Mouse (Mus musculus) heart, adult 10 weeks (tissue): ENCODE results near the gene Ibtk. TPM values are rescaled to one million over a fixed set of nuclear protein-coding genes. Genes with fewer than 3 reads are reported as not detected.

Experiments used
- polyA plus RNA-seq: library from polyadenylated mRNA; stranded (reverse); fragments of 350-450 nt; fragmentation: Illumina TruSeq; extraction: RNeasy Lipid Tissue Mini Kit (QIAGEN cat#74804); gene quantifications from one replicate; pipeline ENCODE4 v1.2.3, GENCODE M21; 2014; ENCODE audit warnings: low read depth, low replicate concordance

The Ibtk gene
- 22.6 TPM for polyA plus RNA-seq

GRCm38 (mm10) chr9:85749142-85749921 is at the start of gene Ibtk:
Ibtk (minus strand) TSS chr9:85749334.

Other genes starting within 250 kb of the Ibtk start
- 0.31 TPM for gene Tpbg, start 93.0 kb upstream of the Ibtk start, polyA plus RNA-seq